Mouse (Mus musculus) liver, postnatal 0 days (tissue): ENCODE data around the gene Nipsnap3b.

ENCODE experiments used
- CTCF ChIP-seq: sonication (generic); IDR thresholded peaks from 2 replicates; pipeline ENCODE4 v1.5.1; 2016; ENCODE audit warnings: antibody characterized with exemption, low read depth
- EP300 ChIP-seq: IDR thresholded peaks from 2 replicates; pipeline ENCODE4 v1.6.1; 2016; ENCODE audit warnings: antibody characterized with exemption, low read depth, mild to moderate bottlenecking

DNA sequence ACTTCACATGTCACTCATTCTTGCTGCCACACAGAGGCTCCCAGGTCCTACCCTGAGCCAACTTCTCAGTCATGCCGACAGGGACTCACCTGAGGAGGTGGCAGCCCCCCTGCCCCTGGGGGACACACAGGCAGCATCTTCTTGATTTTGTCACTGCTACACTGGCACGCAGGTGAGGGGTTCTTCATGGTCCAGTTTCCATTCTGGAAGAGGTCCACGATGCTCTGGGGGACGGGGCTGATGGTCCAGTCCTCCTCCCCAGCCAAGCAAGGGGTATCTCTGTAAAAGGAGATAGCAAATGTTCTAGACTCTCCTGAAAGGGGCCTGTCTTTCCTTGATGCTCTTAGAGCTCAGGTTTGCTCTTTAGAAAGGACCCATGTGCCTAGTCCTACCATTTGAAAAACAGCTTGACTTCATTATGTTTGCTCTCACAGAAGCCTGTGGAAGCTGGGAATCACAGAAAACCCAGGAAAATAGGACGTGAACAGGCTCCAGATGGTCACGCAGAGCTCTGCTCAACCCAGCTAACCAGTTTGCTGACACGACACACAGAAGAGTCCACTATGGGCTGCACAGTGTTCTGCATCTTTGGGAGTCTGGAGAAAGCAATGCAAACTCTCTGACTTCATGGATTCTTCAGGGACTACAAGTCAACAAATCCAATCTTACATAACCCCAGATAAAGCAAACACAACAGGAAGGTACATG, 50.8 kb downstream of the Nipsnap3b start:
- no peak for TF ChIP-seq CTCF
- no peak for TF ChIP-seq EP300
